Mouse (Mus musculus) retina, embryonic 14.5 days (tissue): ENCODE measurements at regions not wholly inside any gene's neighbourhood (a gene's known extent, or its start where the extent isn't known, plus 50 kb on each side); places are given as distances from the start of the nearest gene placed in this dataset.
A peak's percentile ranks its signal among the peaks of the same experiment; 100 is the strongest.

Experiments
- DNase-seq: peaks from one replicate; pipeline ENCODE4 v3.0.0-alpha.2; 2015; ENCODE audit warnings: low spot score

GRCm38 (mm10) chr19:42673133-42673532, 60.5 kb upstream of the Loxl4 start:
- peak; percentile 66 for DNase-seq

GRCm38 (mm10) chr19:42669886-42670285, 57.3 kb upstream of the Loxl4 start:
- no peak for DNase-seq

- DNase-seq = no peak
These were observed 55.9 kb upstream of the Loxl4 start for GRCm38 (mm10) chr19:42668385-42669098.

GRCm38 (mm10) chr19:42666906-42667305, 54.3 kb upstream of the Loxl4 start:
- no peak for DNase-seq
